Mouse (Mus musculus): Measurements from ENCODE around the gene Tfrc. TPM values are rescaled to one million over a fixed set of nuclear protein-coding genes. Genes with fewer than 3 reads are reported as not detected.

Tfrc gene
- 98.8 and 109 TPM in 2 replicates for polyA plus RNA-seq (2012; rRNA removed)

GRCm38 (mm10) chr16:32608712-32609400, at the start of gene Tfrc:
Gene Tfrc (plus strand): TSS chr16:32608920.

DNA sequence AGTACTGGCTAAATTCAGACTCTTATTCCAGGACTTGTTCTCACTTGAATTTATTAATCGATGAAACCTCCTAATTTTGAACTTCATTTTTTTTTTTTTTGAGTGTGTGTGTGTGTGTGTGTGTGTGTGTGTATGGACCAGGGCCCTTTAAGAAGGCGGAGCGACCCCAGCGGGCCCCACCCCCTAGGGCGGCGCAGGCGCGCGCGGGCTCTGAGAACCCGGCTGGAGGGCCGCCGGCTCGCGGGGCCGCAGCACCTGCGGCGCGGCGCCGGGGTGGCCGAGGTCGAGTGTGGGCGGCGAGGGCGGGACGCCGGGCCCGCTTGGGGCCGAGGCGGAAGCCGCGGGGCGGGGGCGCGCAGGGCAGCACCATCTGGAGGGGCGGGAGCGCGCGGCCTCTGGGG, 34.9 kb downstream of the Tfrc start, which contains the start of gene Tnk2:
Gene Tnk2 (plus strand): TSS at position 214 of the 401 bp plus-strand sequence.

Other genes starting within 250 kb of the Tfrc start
- 0.04 TPM in 1 of 2 replicates, not detected in the other for gene Tm4sf19, start 208.4 kb upstream of the Tfrc start, polyA plus RNA-seq (2012; rRNA removed)
- 3.7 and 4.5 TPM in 2 replicates for gene Tctex1d2, start 189.2 kb upstream of the Tfrc start, polyA plus RNA-seq (2012; rRNA removed)
- gene Pcyt1a, start 178.0 kb upstream of the Tfrc start, polyA plus RNA-seq (2012; rRNA removed) = 18.9 and 19.7 TPM in 2 replicates
- gene Slc51a, start 121.0 kb upstream of the Tfrc start, polyA plus RNA-seq (2012; rRNA removed) = 0.06 and 0.10 TPM in 2 replicates
- gene Zdhhc19, start 112.7 kb upstream of the Tfrc start, polyA plus RNA-seq (2012; rRNA removed) = not detected in 2 replicates
- 7.6 and 8.7 TPM in 2 replicates for gene Tnk2, start 35.0 kb downstream of the Tfrc start, polyA plus RNA-seq (2012; rRNA removed)
- gene Muc4, start 127.0 kb downstream of the Tfrc start, polyA plus RNA-seq (2012; rRNA removed) = 0.27 and 0.41 TPM in 2 replicates
- gene Muc20, start 188.5 kb downstream of the Tfrc start, polyA plus RNA-seq (2012; rRNA removed) = 0.01 TPM in 1 of 2 replicates, not detected in the other
- 0.15 and 0.30 TPM in 2 replicates for gene Smbd1, start 201.6 kb downstream of the Tfrc start, polyA plus RNA-seq (2012; rRNA removed)